Mouse (Mus musculus): ENCODE measurements around the gene Tmem101.

GRCm38 (mm10) chr11:102193657-102194440, 37.6 kb upstream of the Tmem101 start:
- TF ChIP-seq POLR2A (IDR thresholded peaks at IDR 0.05; ENCODE audit: low read depth, low read length) (no peak), CTCF (IDR thresholded peaks at IDR 0.05; ENCODE audit: borderline replicate concordance, insufficient read depth, low read length) (no peak)
